Mouse (Mus musculus): ENCODE data around the gene Mettl26. TPM values are rescaled to one million over a fixed set of nuclear protein-coding genes. Genes with fewer than 3 reads are reported as not detected.
A peak's percentile ranks its signal among the peaks of the same experiment; 100 is the strongest.

Mettl26 gene
- polyA plus RNA-seq, 1 experiment from 2014 or later: 35.7 TPM

GRCm38 (mm10) chr17:25872676-25873075 lies 2.2 kb upstream of the Mettl26 start:
- no peak overlapping the region for H3K4me2 ChIP-seq
- no peak for ATAC-seq (ENCODE audit: extremely low read depth, insufficient number of reproducible peaks, low FRiP score, low TSS enrichment)
- peaks cover 36% of the 10 kb centered on the region for H3K4me1 ChIP-seq
- WGBS: 73% methylated on average over 3 of the region's 3 CpGs
- no peak overlapping the region for H3K9ac ChIP-seq
- peaks cover 2% of the 10 kb centered on the region for H3K36me3 ChIP-seq
- no peaks in the 10 kb centered on the region for H3K27me3 ChIP-seq (replicated peaks)
- no peaks in the 10 kb centered on the region for H3K9me3 ChIP-seq
- no peak overlapping the region for H3K27ac ChIP-seq (replicated peaks)
- no peak overlapping the region for H3K4me3 ChIP-seq

GRCm38 (mm10) chr17:25873405-25874147 lies 1.3 kb upstream of the Mettl26 start:
- 71% methylated on average over 11 of the region's 11 CpGs for WGBS
- H3K27ac ChIP-seq (replicated peaks): peak overlapping the region; percentile 95

DNA sequence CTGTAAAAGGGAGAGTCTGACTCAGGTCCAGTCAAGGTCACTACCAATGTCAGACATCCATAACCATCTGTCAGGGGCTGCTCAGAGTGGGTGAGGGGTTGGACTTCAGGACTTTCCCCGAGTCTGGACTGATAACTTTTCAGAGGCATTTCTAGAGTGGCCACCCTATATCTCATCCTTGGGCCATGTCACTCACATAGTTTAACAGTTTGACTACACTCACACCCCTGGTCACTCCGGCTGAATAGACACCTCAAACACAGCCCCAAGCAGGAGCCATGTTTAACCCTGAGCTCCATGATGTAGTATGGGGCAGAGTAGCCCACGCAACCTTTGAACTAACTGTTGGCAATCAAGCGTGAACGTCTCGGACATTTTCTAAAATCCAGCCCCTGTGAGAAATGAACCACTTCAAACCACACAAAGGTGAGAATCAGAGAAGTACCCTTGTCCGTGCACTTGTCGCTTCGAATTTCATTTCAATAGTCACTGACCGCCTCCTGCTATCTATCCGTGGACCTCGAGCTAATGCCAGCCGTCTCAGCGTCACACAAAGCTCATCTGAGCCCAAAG lies 640 bp upstream of the Mettl26 start:
- no peaks in the 10 kb centered on the region for H3K27me3 ChIP-seq (replicated peaks)
- no peak for ATAC-seq (ENCODE audit: extremely low read depth, insufficient number of reproducible peaks, low FRiP score, low TSS enrichment)
- H3K4me2 ChIP-seq: peak overlapping the region; percentile 95
- H3K9ac ChIP-seq: peak overlapping the region; percentile 84
- H3K27ac ChIP-seq (replicated peaks): peak overlapping the region; percentile 95
- peaks cover 17% of the 10 kb centered on the region for H3K36me3 ChIP-seq
- H3K4me3 ChIP-seq: peak overlapping the region; percentile 64
- no peaks in the 10 kb centered on the region for H3K9me3 ChIP-seq
- H3K4me1 ChIP-seq: peaks cover 26% of the 10 kb centered on the region
- WGBS: 7% methylated on average over 14 of the region's 14 CpGs

More at GRCm38 (mm10) chr17:25873405-25874147, 1.3 kb upstream of the Mettl26 start:
- H3K36me3 ChIP-seq: peaks cover 11% of the 10 kb centered on the region
- H3K4me3 ChIP-seq: peak overlapping the region; percentile 64
- ATAC-seq (ENCODE audit: extremely low read depth, insufficient number of reproducible peaks, low FRiP score, low TSS enrichment): no peak
- no peaks in the 10 kb centered on the region for H3K9me3 ChIP-seq
- peak overlapping the region; percentile 84 for H3K9ac ChIP-seq
- peaks cover 31% of the 10 kb centered on the region for H3K4me1 ChIP-seq
- H3K4me2 ChIP-seq: peak overlapping the region; percentile 95
- H3K27me3 ChIP-seq (replicated peaks): no peaks in the 10 kb centered on the region

DNA sequence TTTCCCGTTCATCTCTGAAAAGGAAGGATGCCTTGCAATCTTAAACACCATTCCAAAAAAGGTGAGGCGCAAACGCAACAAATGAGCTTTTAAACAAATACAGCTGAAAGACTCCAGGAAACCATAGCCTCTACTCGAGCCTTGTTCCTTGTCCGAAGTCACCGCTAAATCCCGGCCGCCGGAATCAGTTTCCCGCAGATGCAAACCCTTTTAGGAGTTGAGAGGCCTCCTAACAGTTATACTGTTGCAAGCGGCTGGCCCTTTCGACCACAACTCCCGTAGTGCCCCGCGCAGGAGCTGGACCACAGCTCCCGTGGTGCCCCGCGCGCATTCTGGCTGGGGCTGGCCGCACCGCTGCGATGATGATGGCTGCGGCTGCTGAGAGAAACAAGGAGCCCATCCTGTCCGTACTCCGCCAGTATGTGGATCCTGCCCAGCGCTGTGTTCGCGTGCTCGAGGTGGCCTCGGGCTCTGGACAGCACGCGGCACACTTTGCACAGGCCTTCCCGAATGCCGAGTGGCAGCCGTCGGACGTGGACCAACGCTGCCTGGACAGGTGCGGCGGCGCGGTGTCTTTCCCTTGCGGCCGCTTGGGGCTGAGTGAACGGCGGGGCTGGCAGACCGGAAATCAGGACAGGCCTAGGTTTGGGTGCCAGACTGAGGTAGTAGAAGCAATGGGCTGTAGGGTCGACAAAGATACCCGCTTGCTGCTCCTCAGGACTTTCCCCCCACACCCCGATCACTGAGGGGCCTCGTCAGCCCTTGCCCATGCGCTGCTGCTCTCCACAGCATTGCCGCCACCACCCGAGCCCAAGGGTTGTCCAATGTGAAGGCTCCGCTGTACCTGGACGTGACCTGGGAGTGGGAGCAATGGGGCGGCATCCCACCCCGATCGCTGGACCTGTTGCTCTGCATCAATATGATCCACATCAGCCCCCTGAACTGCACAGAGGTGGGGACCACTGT lies 580 bp downstream of the Mettl26 start:
- WGBS: under 1% methylated on average over 59 of the region's 59 CpGs
- Histone ChIP-seq H3K36me3 (peaks cover 23% of the 10 kb centered on the region), H3K9me3 (no peaks in the 10 kb centered on the region), H3K4me3 (peak overlapping the region; percentile 64), H3K27me3 (replicated peaks) (no peaks in the 10 kb centered on the region), H3K9ac (peak overlapping the region; percentile 84), H3K27ac (replicated peaks) (peak overlapping the region; percentile 95), H3K4me2 (peak overlapping the region; percentile 95), H3K4me1 (peaks cover 26% of the 10 kb centered on the region)
- ATAC-seq (ENCODE audit: extremely low read depth, insufficient number of reproducible peaks, low FRiP score, low TSS enrichment): peak; percentile 76; the same call in 1 of the 2 replicates

- Histone ChIP-seq H3K9ac (peak overlapping the region; percentile 84), H3K36me3 (peaks cover 24% of the 10 kb centered on the region), H3K4me1 (peaks cover 35% of the 10 kb centered on the region), H3K9me3 (no peaks in the 10 kb centered on the region), H3K27ac (replicated peaks) (no peak overlapping the region), H3K27me3 (replicated peaks) (no peaks in the 10 kb centered on the region), H3K4me2 (peak overlapping the region; percentile 95), H3K4me3 (peak overlapping the region; percentile 64)
- 65% methylated on average over 10 of the region's 10 CpGs for WGBS
- ATAC-seq (ENCODE audit: extremely low read depth, insufficient number of reproducible peaks, low FRiP score, low TSS enrichment): no peak
Measured at GRCm38 (mm10) chr17:25876347-25876915, 1.6 kb downstream of the Mettl26 start.

DNA sequence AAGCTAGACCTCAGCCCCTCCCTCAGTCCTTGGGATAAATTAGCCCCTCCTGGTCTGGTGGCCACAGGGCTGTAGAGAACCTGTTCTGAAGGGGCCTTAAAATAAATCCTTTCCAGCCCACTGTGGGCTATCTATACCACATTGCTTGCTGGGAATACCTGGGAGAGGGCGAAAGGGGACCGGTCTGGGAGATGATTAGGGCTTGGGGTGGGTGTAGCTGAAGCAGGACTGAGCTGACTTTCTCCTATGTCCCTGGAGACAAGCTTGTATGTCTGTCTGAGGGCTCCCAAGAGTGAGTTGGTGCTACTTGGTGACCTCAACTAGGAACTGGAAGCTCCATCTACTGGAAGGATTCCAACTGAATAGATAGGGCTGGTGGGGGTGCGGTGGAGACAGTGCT lies 2.2 kb downstream of the Mettl26 start:
- no peaks in the 10 kb centered on the region for H3K9me3 ChIP-seq
- no peak overlapping the region for H3K4me3 ChIP-seq
- H3K27ac ChIP-seq (replicated peaks): no peak overlapping the region
- H3K4me1 ChIP-seq: peaks cover 39% of the 10 kb centered on the region
- WGBS: 80% methylated on average over 3 of the region's 3 CpGs
- no peak overlapping the region for H3K9ac ChIP-seq
- H3K27me3 ChIP-seq (replicated peaks): no peaks in the 10 kb centered on the region
- peaks cover 30% of the 10 kb centered on the region for H3K36me3 ChIP-seq
- peak overlapping the region; percentile 95; the same call in 1 of the 2 replicates for H3K4me2 ChIP-seq
- no peak for ATAC-seq (ENCODE audit: extremely low read depth, insufficient number of reproducible peaks, low FRiP score, low TSS enrichment)

DNA sequence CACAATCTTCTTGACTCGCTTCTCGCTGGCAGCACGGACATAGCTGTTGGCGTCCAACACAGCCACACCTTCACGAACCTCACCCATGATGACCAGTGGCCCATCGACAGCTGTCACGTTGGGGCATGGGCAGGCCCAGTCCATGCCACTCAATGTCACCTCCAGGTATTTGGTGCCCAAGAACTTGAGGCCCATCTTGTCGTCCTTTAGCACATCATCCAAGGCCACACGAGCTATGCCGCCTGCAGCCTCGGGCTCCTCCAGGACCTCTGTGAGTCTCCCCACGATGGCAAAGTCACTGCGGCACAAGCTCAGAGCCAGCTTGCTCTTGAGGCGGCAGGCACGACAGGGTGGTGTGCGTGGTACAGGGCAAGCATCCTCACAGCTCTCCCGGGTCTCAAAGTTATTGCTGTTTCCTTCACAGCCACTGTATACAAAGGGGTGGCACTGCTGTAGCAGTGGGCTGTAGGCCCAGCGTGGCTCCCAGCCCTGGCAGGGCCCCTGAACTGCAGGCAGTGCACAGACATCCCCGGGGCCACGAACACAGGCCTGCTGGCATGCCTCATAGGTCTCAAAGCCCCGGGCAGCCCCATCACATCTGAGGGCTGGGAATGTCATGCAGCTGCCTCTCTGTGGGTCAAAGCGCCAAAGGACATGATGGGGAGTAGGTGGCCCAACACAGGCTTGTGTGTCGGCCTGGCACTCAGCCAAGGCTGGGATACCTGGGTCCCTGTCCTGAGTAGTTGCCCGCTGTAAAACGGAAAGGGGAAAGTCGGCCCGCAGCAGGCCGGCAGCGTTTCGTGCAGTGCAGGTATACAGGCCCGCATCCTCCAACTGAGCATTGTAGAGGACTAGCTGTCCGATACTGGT lies 3.1 kb downstream of the Mettl26 start:
- 89% methylated on average over 32 of the region's 32 CpGs for WGBS
- no peak for ATAC-seq (ENCODE audit: extremely low read depth, insufficient number of reproducible peaks, low FRiP score, low TSS enrichment)
- Histone ChIP-seq H3K27ac (replicated peaks) (no peak overlapping the region), H3K36me3 (peaks cover 39% of the 10 kb centered on the region), H3K27me3 (replicated peaks) (no peaks in the 10 kb centered on the region), H3K9me3 (no peaks in the 10 kb centered on the region), H3K4me3 (no peak overlapping the region), H3K4me2 (no peak overlapping the region), H3K9ac (no peak overlapping the region), H3K4me1 (peaks cover 39% of the 10 kb centered on the region)

DNA sequence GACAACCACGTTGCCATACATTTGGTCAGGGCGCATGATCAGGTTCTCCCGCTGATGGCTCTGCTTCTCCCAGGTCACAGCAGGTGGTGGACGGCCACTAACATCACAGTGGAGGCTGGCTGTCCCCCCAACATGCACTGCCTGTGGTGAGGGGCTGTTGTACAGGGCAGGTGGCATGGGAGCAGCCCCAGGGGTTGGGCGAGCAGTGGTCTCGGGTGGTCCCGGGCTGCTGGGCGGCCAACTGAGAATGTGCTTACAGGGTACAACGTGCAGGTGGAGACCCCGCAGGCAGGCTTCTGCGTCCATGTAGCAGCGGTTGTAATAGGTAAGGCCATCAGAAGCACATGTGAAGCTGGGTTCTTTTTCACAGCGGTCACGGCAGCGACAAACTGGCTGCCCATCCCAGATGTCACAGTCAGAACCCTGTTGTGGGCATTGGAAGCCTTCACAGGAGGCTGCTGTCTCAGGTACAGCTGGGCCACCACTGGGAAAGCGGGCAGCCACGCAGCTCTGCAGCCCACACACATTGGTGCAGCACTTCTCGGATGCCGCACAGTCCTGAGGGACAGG lies 3.8 kb downstream of the Mettl26 start:
- H3K27me3 ChIP-seq (replicated peaks): no peaks in the 10 kb centered on the region
- no peak overlapping the region for H3K27ac ChIP-seq (replicated peaks)
- 91% methylated on average over 19 of the region's 19 CpGs for WGBS
- no peaks in the 10 kb centered on the region for H3K9me3 ChIP-seq
- no peak overlapping the region for H3K4me2 ChIP-seq
- H3K4me1 ChIP-seq: peaks cover 39% of the 10 kb centered on the region
- no peak overlapping the region for H3K4me3 ChIP-seq
- H3K36me3 ChIP-seq: peaks cover 46% of the 10 kb centered on the region
- ATAC-seq (ENCODE audit: extremely low read depth, insufficient number of reproducible peaks, low FRiP score, low TSS enrichment): no peak
- no peak overlapping the region for H3K9ac ChIP-seq

DNA sequence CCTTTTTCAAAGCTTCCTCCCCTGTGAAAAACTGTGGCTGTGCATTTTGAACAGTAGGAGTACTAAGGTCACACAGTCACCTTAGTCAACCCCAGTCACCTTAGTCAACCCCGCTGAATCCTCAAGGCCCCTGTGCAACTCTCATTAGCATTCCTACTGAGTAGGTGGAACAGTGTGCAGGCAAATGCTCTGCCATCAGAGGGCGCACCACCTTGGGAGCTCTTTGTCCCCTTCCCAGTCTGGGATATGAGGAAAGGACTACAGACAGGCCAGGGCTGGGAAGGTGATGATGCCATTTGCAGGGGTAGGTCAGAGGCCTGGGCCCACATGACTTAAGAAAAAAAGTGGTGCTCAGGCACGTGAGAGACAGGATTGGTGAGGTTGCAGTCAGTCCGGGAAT lies 4.4 kb downstream of the Mettl26 start:
- no peak overlapping the region for H3K4me2 ChIP-seq

DNA sequence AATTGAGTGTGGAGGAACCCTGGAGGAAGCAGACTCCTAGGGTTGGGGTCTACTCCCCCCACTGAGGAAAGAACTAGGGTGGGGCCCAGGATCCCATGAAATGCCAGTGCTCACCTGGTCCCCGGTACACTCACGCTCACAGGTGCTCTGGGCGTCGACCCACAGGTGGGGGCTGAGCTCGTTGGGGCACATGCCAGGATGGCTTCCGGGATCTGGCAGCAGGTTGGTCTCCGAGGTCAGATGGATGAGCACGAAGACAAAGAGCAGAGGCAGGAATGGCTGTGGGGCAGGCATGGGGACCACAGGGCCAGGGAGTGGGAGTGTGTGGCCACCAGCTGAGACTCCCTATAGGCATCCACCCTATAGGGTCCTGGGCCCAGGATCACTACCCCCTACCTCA lies 4.9 kb downstream of the Mettl26 start:
- no peaks in the 10 kb centered on the region for H3K27me3 ChIP-seq (replicated peaks)
- peaks cover 57% of the 10 kb centered on the region for H3K36me3 ChIP-seq
- no peak overlapping the region for H3K27ac ChIP-seq (replicated peaks)
- no peak overlapping the region for H3K9ac ChIP-seq
- H3K4me1 ChIP-seq: peaks cover 29% of the 10 kb centered on the region
- H3K9me3 ChIP-seq: no peaks in the 10 kb centered on the region
- no peak for ATAC-seq (ENCODE audit: extremely low read depth, insufficient number of reproducible peaks, low FRiP score, low TSS enrichment)
- H3K4me2 ChIP-seq: no peak overlapping the region
- no peak overlapping the region for H3K4me3 ChIP-seq
- WGBS: 86% methylated on average over 8 of the region's 8 CpGs

More for the DNA sequence above, 4.4 kb downstream of the Mettl26 start:
- no peak overlapping the region for H3K9ac ChIP-seq
- no peak overlapping the region for H3K4me3 ChIP-seq
- H3K4me1 ChIP-seq: peaks cover 33% of the 10 kb centered on the region
- no peaks in the 10 kb centered on the region for H3K27me3 ChIP-seq (replicated peaks)
- no peaks in the 10 kb centered on the region for H3K9me3 ChIP-seq
- H3K36me3 ChIP-seq: peaks cover 52% of the 10 kb centered on the region
- 65% methylated on average over 4 of the region's 4 CpGs for WGBS
- H3K27ac ChIP-seq (replicated peaks): no peak overlapping the region
- no peak for ATAC-seq (ENCODE audit: extremely low read depth, insufficient number of reproducible peaks, low FRiP score, low TSS enrichment)
